Mouse (Mus musculus) kidney, embryonic 14.5 days (tissue): ENCODE measurements around the gene 4931406C07Rik. TPM values are rescaled to one million over a fixed set of nuclear protein-coding genes. Genes with fewer than 3 reads are reported as not detected.

ENCODE experiments used
- ATAC-seq: fragments of 200-750 bp; cut with Nextera tagmentation; 2 replicates; pipeline ENCODE4 v1.8.0; 2017; ENCODE audit warnings: moderate number of reproducible peaks, mild to moderate bottlenecking, moderate TSS enrichment, moderate library complexity; ENCODE audit not compliant: low FRiP score, low TSS enrichment
- H3K27ac ChIP-seq: fragments of 300-500 bp; sonication (generic); 2 replicates; pipeline ENCODE4 v1.5.1; 2014; ENCODE audit warnings: low read depth, mild to moderate bottlenecking, low read length, moderate library complexity, mixed read lengths
- H3K27me3 ChIP-seq: fragments of 300-500 bp; sonication (generic); 2 replicates; pipeline ENCODE4 v1.6.1; 2014; ENCODE audit warnings: mild to moderate bottlenecking, low read length; ENCODE audit not compliant: control insufficient read depth, insufficient read depth
- H3K36me3 ChIP-seq: fragments of 300-500 bp; sonication (generic); 2 replicates; pipeline ENCODE4 v1.6.1; 2014; ENCODE audit warnings: low read length, mixed read lengths; ENCODE audit not compliant: control insufficient read depth, insufficient read depth
- H3K4me1 ChIP-seq: fragments of 300-500 bp; sonication (generic); 2 replicates; pipeline ENCODE4 v1.6.1; 2014; ENCODE audit warnings: low read length, mixed read lengths; ENCODE audit not compliant: control insufficient read depth, insufficient read depth
- H3K4me2 ChIP-seq: fragments of 300-500 bp; sonication (generic); replicated peaks from 2 replicates; pipeline ENCODE4 v1.6.1; 2014; ENCODE audit warnings: low read depth, mild to moderate bottlenecking, low read length
- H3K4me3 ChIP-seq: fragments of 300-500 bp; sonication (generic); 2 replicates; pipeline ENCODE4 v1.5.1; 2014; ENCODE audit warnings: mild to moderate bottlenecking, low read length
- H3K9ac ChIP-seq: fragments of 300-500 bp; sonication (generic); 2 replicates; pipeline ENCODE4 v1.6.1; 2014; ENCODE audit warnings: low read depth, mild to moderate bottlenecking, low read length, moderate library complexity
- H3K9me3 ChIP-seq: fragments of 300-500 bp; sonication (generic); 2 replicates; pipeline ENCODE4 v1.6.1; 2016; ENCODE audit warnings: low read length; ENCODE audit not compliant: control insufficient read depth
- WGBS: fragments of 180-500 bp; shearing (Covaris S2); extraction: QIAGEN DNeasy Blood & Tissue Kit; methylation state at CpG from one replicate; pipeline ENCODE4 v1.1.7; 2014; 5-methylcytosine and 5-hydroxymethylcytosine counted together
- microRNA-seq: library from miRNA; unstranded; fragments of <30 nt; microRNA quantifications from one replicate; pipeline ENCODE4, GENCODE M21; 2016
- polyA plus RNA-seq: library from polyadenylated mRNA; unstranded; fragments of >200 nt; fragmentation: Nextera tagmentation; extraction: Ambion mirVana; gene quantifications from 2 replicates; pipeline ENCODE4 v1.2.1, GENCODE M21; 2014

4931406C07Rik gene
- polyA plus RNA-seq, 1 experiment from 2014 or later, result 13.8 TPM

GRCm38 (mm10) chr9:15238297-15238990, 67.8 kb downstream of the 4931406C07Rik start:
- Histone ChIP-seq H3K9ac (peak overlapping the region; percentile 67; the same call in 1 of the 2 replicates), H3K4me1 (peaks cover 16% of the 10 kb centered on the region; the same call in 1 of the 2 replicates), H3K4me2 (peak overlapping the region; percentile 82), H3K27me3 (no peaks in the 10 kb centered on the region), H3K9me3 (no peaks in the 10 kb centered on the region), H3K4me3 (peak overlapping the region; percentile 46), H3K36me3 (no peaks in the 10 kb centered on the region), H3K27ac (no peak overlapping the region)
- peak; percentile 5; the same call in 1 of the 2 replicates for ATAC-seq
- WGBS, result 64% methylated on average over 16 of the region's 16 CpGs

- 51% methylated on average over 14 of the region's 14 CpGs for WGBS
- no peak for ATAC-seq
- Histone ChIP-seq H3K4me3 (no peak overlapping the region), H3K27me3 (no peaks in the 10 kb centered on the region), H3K4me1 (peaks cover 16% of the 10 kb centered on the region; the same call in 1 of the 2 replicates), H3K9ac (no peak overlapping the region), H3K36me3 (no peaks in the 10 kb centered on the region), H3K27ac (0 out of 2 replicates have a peak overlapping the region, but pooled peaks have one; percentile 8), H3K9me3 (no peaks in the 10 kb centered on the region), H3K4me2 (no peak overlapping the region)
These were observed 68.5 kb downstream of the 4931406C07Rik start for GRCm38 (mm10) chr9:15237516-15238296.

GRCm38 (mm10) chr9:15235986-15236385, 70.3 kb downstream of the 4931406C07Rik start:
- H3K4me3 ChIP-seq, result no peak overlapping the region
- H3K9ac ChIP-seq, result no peak overlapping the region
- H3K36me3 ChIP-seq, result no peaks in the 10 kb centered on the region
- H3K9me3 ChIP-seq, result no peaks in the 10 kb centered on the region; the same call in 1 of the 2 replicates
- H3K4me2 ChIP-seq, result no peak overlapping the region
- no peak for ATAC-seq
- no peaks in the 10 kb centered on the region for H3K27me3 ChIP-seq
- no peak overlapping the region for H3K27ac ChIP-seq
- H3K4me1 ChIP-seq, result peaks cover 16% of the 10 kb centered on the region; the same call in 1 of the 2 replicates
- WGBS, result 71% methylated on average over 3 of the region's 3 CpGs

GRCm38 (mm10) chr9:15233604-15234003, 72.6 kb downstream of the 4931406C07Rik start:
- Histone ChIP-seq H3K4me2 (no peak overlapping the region), H3K9me3 (no peaks in the 10 kb centered on the region; the same call in 1 of the 2 replicates), H3K36me3 (no peaks in the 10 kb centered on the region), H3K4me1 (0 out of 2 replicates have a peak, but pooled peaks cover 8% of the 10 kb centered on the region), H3K9ac (no peak overlapping the region), H3K27ac (no peak overlapping the region), H3K4me3 (no peak overlapping the region), H3K27me3 (no peaks in the 10 kb centered on the region)
- WGBS, result 88% methylated on average over 1 of the region's 1 CpGs
- no peak for ATAC-seq

Small RNA genes lying within 50 kb of the gene (microRNA-seq; reads per million reads assigned to microRNA genes)
- gene Gm49349, result not detected
- gene mmu-mir-7650, result not detected

Other genes with a start within 250 kb of the 4931406C07Rik start
- gene Hephl1, start 194.3 kb downstream of the 4931406C07Rik start, polyA plus RNA-seq, result not detected in 2 replicates
- 5.6 and 8.0 TPM in 2 replicates for gene Vstm5, start 67.4 kb downstream of the 4931406C07Rik start, polyA plus RNA-seq
- gene Med17, start 26.5 kb downstream of the 4931406C07Rik start, polyA plus RNA-seq, result 32.4 and 40.2 TPM in 2 replicates
- gene Taf1d, start 234 bp downstream of the 4931406C07Rik start, polyA plus RNA-seq, result 101 and 121 TPM in 2 replicates
- gene Cep295, start 51.3 kb upstream of the 4931406C07Rik start, polyA plus RNA-seq, result 21.4 and 26.9 TPM in 2 replicates
- gene Smco4, start 187.0 kb upstream of the 4931406C07Rik start, polyA plus RNA-seq, result 7.0 and 24.0 TPM in 2 replicates